Mouse (Mus musculus): Measurements from ENCODE around the gene Arhgap22.

Gene Arhgap22

DNA sequence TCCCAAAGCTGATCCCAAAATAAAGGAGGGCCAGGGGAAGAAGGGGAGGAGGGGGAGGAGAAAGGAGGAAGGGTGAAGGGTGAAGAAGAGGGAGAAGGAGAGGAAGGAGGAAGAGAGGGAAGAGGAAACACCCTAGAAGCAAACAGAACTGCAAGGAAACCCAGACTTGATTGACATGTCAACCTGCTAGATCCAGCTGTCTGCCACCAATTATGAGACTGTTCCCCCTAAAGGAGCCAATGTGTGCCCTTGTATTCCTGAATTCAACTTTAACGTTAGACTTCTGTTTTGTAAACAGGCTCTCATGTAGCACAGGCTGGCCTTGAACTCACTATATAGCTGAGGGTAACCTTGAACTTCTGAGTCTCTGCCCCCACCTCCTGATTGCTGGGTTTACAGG is 1.3 kb downstream of the Arhgap22 start:
- DNase-seq = no peak

DNA sequence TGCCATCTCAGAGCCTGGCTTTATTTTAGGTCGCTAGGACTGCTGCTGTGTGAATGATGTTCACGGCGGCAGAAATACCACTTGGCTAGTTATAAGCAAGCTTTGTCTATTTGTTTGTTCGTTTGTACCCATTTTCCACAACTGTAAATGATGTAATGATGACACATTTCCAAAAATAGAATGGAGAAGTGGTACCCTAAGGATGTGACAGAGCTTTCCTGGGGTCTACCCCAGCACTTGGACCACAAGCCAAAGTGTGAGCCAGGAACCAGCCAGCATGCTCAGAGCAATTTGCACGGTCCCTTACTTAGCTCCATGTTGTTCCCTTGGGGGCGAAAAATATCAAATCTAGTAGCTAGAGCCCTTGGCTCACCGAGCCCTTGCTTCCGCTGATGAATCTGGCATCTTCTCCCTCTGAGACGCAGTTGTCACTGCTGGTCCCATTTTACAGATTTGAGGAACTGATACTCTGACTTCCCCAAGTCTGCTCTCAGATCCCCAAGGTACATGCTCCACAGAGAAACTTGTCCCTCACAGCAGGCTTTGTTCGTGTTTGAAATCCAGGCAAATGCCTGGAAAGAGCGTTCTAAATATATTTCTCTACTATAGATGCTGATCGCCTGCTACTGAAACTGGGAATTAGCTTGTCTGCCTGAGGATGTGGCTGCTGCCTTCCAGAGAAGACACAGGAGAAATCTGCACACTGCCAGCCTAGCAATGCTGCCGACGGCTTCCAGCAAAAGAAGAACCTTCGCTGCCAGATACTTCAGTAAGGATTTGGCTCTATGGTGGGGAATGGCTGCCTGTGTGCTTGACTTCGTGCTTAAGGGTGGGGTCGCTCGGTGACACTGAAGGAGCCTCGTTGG is 2.8 kb downstream of the Arhgap22 start:
- DNase-seq = no peak

DNA sequence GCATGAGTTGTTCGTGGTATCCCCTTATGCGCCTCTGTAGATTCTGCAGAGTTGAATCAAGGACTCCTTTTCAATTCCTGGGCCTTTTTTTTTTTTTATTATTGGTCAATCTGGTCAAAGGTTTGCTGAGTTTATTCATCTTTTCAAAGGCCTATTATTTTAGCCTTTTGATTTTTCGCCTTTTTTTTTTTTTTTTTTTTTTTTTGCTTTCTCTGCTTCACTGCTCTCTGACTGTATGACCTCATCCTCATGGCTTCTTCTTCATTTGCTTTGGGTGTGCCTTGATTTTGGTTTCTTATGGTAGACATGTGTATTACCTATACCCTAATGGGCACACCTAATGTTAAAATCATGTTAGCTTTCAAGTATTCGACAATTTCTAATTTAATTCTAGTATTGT is 11.4 kb downstream of the Arhgap22 start:
- no peak for DNase-seq

DNA sequence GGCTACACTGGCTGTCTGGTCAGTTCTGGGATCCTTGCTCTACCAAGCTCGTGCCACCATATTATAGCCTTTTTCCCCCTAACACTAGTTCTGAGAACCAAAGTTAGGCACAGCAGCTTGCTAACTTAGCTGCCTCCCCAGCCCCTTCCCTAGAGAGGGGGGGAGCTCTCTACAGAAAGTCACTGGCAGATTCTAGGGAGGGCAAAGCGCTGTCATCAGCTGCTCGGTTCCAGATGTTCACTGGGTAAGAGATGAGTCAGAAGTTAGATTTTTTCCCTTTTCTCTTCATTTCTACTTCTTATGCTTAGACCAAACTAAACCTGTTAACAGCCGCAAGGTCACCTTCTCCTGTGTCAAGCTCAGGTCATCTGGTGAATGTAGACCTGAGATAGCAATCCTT is 16.8 kb downstream of the Arhgap22 start:
- DNase-seq = no peak

DNA sequence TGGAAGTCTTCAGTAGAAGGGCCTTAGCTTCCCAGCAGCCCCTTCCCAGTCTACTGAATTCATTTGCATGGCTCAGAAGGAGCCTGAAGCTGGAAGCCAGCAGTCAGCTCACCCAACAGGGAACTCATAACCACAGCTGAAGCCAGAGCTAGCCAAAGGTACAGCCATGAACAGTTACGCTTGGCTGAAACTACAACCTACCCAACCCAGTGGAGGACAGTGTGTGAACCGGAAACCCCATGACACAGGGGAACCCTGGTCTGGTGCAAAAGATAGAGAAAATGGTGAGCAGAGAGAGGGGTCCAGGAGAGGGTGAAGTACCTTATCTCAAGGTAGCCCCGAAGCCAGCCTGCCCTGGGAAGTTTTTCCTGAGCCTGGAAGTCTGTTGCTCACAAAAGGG is 17.5 kb downstream of the Arhgap22 start:
- no peak for DNase-seq

DNA sequence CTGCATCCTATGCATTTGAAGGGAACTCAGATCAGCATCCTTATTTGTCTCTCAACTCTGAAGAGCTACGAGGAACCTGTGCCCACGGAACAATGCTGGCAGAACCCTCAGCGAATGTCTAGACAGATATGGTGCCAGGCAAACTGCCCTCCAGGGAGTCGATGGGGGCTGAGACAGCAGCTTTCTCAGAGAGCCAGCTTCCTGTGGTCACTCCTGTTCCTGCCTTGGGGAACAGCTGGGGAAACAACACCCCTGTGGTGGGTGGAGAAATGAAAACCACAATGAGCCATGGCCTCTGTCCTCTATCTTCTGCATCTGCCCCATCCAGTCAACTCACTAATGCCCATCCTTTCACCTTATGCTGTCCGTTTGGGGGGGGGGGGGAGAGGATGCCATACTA is 18.2 kb downstream of the Arhgap22 start:
- DNase-seq = no peak

DNA sequence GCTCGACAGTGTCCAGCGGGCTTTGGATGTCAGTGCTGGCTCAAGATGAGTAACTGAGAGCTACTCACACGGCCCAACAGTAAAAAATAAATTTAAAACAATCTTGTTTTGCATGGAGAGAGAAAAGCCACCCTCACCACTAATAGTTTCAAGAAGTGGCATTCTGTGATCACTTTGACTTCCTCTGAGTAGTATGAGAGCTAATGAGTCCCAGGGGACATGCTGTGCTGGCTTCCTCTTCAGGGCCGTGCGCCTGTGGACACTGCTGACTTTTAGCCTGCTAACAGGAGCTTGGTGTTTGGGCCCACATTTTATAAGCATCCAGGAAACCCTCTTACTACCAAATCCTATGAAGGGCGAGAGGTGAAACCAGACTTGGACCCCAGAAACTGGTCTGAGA is 21.8 kb downstream of the Arhgap22 start:
- no peak for DNase-seq

DNA sequence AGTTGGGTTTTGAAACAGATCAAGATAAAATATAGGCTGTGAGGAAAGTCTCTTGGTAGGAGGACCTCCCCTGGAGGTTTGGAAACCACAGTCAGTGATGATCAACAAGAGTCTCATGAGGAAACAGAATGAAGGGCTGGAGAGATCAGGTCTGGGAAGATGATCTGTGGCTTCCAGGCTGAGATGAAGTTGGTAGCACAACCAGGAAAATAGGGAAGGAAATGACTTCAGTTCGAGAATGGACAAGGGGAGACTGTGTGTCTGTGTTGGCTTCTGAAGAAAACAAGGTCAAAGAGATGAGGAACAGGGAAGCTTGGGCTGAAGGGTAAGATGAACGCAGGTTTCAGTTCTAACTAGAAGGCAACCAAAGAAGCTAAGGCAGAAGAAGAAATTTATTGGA is 26.6 kb downstream of the Arhgap22 start:
- DNase-seq = no peak

DNA sequence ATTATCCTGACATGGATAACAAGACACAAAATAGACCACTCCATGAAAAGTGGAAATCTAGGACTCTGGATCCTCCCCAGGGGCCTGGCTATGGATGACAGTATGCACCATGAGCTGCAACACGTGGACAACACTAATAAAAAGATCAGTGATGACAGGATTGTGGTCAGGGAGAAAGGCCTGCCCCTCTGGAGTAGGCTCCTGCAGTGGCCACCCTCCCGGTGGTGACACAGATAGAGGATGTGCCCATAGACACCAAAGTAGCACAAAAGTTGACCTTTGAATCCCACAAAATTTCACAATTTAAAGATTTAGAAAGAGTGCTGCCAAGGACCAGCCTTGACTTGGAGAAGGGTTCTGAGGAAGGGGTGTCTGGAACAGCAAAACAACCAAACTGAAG is 29.4 kb downstream of the Arhgap22 start:
- DNase-seq = no peak

DNA sequence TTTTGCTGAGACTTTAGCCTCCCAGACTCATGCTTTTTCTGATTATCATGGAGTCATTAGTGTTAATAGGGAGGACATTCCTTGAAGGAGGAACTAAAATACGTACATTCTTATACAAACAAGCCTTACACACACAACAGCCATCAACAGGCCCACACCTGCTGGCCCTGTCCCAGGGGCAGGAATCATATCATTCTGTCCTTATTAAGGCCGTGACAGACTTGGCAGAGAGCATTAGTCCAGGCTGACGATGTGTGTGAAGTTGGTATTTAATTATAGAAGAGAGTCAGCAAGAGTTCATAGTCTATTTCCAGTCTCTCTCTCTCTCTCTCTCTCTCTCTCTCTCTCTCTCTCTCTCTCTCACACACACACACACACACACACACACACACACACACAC is 30.7 kb downstream of the Arhgap22 start:
- DNase-seq = no peak

DNA sequence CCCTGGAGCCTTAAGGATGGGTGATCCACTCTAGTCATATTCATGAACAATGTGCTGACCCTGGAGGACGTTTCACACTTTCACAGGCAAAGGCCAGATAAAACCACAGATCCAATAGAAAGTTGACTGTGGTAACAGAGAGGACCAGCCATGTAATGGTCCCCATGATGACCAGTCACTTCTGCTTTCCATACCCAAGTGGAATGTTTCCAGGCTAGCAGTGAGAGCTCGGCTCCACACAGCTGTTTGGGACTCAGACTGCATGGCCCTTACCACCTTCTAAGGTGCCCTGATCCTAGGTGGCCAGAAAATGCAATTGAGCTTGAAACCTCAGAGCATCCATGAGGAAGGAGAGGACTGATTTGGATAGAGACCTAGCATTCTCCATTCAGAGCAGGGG is 31.1 kb downstream of the Arhgap22 start:
- no peak for DNase-seq

DNA sequence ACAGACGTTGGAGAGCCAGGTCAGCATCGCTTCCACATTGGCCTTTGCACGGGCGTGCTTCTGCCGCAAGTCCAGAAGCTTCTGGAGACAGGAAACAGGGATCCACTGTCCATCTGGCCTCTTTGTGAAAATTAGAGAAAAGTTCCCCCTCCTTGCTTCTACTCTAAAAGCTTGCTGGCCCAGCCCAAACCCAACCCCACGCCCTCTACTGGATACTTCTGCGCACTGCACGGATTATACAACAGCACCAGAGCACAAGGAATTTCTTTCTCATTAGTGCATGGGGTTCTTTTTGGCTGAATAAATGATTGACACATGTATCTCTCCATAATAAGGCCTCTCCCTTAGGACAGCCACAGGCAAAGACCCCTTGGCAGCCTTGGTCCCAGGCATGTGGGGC is 32.6 kb downstream of the Arhgap22 start:
- DNase-seq = peak; percentile 30

DNA sequence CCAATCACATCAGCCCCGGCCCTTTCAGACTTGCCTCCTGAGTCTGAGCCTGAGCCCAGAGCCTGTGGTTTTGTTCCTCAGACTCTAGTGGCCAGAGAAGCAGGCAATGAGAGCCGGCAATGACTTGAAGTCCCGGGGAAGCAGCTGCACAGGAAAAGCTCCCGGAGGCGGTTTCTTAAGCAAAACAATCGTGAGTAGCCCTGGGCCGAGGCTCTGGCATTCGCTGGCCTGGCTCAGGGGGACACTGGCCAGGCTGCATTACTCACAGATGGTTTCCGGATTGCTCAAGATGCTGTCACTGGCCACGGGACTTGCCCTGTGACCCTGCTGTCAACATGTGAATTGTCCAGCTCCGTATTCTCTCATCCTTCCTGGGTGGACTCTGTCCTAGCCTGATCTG is 33.8 kb downstream of the Arhgap22 start:
- peak; percentile 13 for DNase-seq

DNA sequence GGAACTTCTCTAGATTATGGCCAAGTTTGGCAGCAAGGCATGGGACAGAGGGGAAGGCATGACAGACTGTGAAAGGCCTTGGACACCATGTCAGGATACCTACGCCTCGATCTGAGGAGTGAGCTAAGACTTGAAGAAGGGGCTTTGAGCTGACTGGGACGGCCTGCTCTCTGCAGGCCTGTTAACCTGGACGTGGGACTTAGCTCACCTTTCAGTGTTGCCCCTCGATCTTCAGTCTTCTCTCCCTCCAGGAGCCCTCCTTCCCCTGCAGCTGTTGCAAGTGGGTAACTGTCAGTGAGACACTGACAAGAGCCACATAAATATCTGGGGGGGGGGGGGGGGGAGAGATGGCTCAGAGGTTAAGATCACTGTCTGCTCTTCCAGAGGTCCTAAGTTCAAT is 34.9 kb downstream of the Arhgap22 start:
- DNase-seq = no peak

DNA sequence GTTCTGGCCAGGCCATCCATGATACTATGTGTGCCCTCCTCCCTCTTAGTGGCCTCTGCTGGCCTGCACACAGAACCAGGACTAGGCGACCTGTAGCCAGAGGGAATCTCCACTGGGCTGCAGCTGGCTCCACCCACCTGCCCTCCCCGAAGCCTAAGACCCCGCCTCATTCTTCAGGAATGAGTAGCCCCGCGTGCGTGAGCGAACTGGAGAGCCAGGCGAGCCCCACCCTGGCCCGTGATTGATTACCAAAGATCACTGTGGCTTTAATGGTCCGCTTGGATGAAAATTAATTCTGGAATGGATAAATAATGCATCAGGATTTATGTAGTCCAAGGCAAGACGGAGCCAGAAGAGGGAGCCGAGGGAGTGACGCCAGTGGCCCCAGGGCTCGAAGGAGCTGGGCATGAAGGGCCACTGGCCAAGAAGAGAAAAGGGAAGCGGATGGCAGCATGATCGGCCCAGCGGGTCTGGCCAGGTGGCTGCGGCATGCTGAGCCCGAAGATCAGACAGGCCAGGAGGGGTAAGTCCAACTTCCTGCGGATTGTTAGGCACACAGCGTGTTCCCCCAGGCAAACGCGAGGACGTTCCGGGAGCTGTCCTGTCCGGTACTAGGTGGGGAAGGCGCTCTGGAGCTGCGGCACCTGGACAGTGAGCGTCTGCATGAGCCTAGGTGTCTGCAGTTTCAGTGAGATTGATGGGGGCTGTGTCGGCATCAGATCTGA is 36.6 kb downstream of the Arhgap22 start:
- DNase-seq = peak; percentile 57

DNA sequence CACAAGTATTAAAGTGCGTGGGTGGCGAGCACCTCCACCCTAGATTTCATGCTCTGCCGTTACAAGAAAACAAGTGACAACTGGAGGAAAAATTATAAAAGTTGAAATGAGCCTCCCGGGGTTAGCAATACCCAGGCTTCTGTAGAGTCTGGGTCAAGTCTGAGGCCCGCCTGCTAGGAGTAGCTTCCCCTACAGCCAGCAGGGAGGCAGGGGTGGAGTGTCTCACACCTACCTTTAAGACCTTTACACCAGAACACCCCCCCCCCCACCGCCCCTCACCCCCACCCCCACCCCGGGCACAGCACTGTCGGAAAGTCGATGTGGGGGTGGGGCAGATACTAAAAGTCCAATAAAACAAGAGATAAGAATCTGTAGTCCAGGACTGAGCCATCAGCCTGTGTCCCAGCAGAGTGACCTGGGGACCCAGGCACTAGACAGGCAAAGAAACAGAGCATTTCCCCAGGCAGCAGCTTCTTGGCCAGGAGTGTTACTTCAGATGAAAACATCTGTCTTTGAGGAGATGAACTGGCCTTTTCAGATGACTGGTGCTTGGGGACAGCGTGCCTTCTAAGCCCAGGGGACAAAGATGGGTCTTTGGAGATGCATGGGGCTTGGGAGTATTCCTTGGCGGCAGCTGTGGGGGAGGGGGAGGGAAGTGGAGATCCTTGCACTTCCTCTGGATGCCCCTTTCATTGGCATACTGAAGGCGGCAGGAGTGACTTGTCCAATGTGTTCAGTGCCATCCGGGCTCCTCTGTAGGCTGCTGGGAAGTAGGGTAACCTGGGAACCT is 37.3 kb downstream of the Arhgap22 start:
- no peak for DNase-seq

DNA sequence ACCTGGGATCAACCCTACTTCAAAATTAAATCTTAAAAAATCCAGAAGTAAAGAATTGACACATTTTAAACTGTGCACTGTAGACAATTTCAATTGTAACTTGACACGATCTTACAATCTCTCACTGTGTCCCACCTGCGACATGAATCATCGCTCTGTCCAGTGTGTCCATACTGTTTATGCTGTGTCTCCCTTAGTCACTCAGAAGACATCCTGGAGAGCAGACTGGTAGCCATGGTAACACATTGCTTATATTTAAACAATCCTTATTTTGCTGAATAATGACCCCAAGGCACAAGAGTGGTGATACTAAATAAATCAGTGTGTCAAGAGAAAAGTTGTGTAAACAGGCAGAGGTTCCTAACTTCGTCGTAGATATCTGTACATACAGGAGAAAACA is 44.4 kb downstream of the Arhgap22 start:
- DNase-seq = no peak

DNA sequence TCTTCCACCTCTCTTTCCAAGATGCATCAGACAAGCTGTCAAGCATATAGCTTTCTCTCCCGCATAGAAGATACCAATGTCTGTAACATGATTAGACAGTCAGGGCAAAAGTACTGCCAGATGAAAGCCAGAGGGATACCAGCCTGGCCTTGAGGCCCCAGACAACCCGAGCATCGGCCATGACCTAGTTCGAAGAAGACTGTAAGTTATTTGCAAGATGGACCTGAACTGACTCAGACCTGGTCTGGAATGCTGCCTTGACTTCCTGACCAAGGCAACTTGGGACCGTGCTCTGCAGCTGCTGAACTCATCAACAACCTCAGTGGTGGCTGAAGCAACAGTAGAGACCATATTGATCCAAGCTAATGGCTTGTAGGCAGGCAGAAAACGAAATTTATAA is 46.3 kb downstream of the Arhgap22 start:
- DNase-seq = no peak

DNA sequence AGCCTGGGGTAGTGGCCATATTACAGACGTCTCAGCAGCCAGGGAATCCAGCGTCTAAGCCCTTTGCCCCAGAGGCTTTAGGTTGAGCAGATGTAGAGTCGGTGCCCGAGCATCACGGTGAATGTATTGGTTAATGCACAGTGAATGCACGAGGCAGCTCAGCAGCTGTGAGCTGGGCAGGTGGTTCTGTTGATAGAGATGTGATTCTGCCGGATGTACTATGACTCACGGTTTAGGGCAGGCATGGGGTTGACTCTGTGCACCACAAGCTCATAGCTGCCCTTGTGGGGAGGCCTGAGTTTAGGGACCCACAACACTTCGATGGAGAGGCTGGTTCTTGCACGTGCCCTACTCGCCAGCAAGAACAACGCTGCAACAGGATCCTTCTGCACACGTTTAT is 51.0 kb downstream of the Arhgap22 start:
- no peak for DNase-seq

DNA sequence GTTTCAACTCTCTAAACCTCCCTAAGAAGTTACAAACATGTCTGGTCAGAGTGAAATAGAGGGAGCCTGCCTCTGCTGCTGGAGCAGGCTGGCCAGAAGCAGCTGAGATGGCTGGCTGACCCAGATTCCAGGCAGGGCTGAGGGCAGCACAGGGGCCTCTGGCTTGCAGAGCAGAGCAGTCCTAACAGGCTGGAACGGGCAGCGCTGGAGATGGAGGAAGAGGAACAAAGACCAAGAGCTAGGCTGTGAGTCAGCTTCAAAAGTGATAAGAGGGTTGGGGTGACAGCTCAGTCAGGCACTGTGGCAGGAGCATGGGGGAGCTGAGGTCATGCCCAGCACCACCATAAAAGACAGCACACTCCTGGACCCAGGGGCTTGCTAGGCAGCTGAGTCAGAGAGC is 62.4 kb downstream of the Arhgap22 start:
- DNase-seq = no peak

DNA sequence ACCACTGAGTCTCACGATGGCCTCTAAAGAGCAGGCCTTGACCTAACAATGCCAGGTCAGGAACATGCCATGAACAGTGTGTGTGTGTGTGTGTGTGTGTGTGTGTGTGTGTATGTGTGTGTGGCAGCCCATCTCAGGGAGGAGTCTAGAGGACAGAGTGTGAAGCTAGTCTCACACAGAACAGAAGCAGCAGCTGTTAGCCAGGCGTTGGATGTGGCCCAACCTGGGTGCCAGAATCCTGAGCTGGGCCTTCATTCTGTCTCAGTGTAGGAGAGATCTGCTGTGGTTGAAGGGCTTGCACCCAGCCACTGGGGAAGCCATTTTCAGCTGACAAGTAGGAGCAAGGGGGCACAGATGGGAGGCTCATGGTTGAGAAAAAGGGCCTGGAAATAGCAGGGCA is 64.5 kb downstream of the Arhgap22 start:
- no peak for DNase-seq

DNA sequence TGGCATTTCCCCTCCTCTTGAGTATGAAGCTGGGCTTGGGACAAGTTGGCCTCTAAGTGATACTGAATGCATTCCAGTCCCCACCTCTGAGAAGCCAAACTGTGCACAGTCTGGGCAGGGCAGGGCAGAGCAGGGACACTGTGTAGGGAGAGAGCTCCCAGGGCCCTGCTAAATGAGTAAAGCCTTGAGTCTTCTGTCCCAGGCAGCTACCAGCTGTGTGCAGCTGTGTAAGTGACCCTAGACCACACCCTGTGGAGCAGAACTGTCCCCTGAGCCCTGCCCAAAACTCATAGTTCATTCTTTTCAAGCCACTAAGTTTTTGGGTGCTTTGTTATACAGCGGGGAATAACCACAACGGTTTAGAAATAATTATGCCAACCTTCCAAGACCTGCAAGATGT is 67.1 kb downstream of the Arhgap22 start:
- DNase-seq = no peak

DNA sequence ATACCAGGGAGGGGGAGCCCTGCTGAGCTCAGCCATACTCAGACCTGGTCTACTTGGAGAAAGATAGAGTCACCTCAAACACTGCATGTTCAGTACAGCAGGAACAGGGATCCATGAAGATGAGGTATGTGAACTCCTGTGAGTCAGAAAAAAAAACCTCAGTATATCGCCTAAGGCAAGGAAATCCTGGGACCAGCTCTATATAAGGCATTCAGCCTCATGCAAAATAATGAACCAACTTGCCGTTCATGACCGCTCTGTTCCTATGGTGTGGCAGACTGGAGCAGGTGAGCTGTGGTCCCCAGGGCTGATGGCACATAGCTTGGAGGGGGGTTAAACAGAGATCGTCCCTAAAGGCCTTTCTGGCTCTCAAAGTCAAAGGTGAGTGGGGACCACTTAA is 68.6 kb downstream of the Arhgap22 start:
- no peak for DNase-seq

DNA sequence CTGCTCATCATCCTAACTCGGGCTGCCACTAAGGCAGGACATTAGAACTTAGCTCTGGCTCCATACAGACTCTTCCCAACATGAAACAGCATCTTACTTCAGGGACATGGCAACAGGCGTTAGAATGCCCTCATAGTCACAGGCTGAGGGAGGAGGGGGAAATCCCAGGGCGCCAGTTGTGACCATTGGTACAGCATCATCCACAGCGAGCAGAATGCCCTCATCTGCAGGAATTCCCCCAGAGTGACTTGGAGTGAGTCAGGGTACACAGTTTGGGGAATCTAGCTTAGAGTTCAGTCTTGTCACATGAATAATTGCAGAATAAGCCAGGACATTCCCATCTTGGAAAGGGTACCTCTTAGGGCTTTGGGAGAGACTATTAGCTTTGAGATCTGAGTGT is 74.1 kb downstream of the Arhgap22 start:
- DNase-seq = no peak
